Comparison of ENCODE assay signal across 9 mouse cellular contexts in the genomic region with DNA sequence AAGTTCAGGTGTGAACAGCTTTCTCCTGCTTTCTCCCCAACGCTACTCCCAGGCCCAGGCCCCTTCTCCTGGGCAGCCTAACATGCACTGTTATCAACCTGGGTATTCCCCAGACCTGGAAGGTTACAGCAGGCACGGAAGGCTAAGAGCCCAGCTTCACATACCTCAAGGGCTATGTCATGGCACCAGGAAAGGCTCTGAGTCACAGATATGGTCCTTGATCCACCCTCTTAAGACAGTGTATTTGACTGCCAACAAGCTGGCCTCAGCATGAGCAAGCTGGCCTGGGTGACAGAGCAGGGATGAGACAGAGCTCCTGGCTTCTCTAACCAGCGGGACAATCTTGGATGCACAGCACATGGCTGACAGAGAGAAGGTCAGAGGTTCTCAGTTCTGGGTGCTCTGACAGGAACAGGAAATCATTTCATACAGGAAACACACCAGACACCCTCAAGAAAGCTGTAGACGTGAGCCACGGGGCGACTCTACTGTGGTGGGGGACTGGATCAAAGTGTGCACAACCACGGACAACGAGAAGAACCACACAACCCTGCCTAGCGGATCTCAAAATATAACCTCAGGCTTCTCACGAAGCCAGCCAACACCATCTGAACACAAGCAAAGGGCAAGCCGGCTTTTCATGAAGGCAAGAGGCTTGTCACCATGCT.
A peak's percentile ranks its signal among the peaks of the same experiment; 100 is the strongest.
DNase-seq lines count a peak whose midpoint lies in the region; ATAC-seq and TF ChIP-seq lines count a peak whose summit lies in the region.
"Had no signal": no experiment of that assay in that cellular context is flagged by ENCODE, and none has a peak within 500 bp of the region (broad histone marks: within the 10 kb centered on the region; RNA-seq: fewer than 3 reads in every experiment).

No protein-coding gene starts in this region.

- H3K4me2 ChIP-seq in heart, embryonic 13.5 days = peak overlapping the region; percentile 65
- no peak overlapping the region for H3K4me2 ChIP-seq in forebrain, postnatal 0 days (ENCODE audit: low read depth)
- H3K4me2 ChIP-seq in neural tube, embryonic 15.5 days = no peak overlapping the region
- no peak overlapping the region for H3K4me2 ChIP-seq in forebrain, embryonic 16.5 days (ENCODE audit: low read length)
- H3K4me2 ChIP-seq in hindbrain, embryonic 11.5 days (replicated peaks; ENCODE audit: low read depth, low read length) = no peak overlapping the region

- H3K36me3 ChIP-seq in heart, embryonic 13.5 days = peaks cover 13% of the 10 kb centered on the region
- H3K36me3 ChIP-seq in forebrain, postnatal 0 days (ENCODE audit: insufficient read depth) = peaks cover 3% of the 10 kb centered on the region; the same call in 1 of the 2 replicates
- no peaks in the 10 kb centered on the region for H3K36me3 ChIP-seq in neural tube, embryonic 15.5 days
- no peaks in the 10 kb centered on the region for H3K36me3 ChIP-seq in forebrain, embryonic 16.5 days (ENCODE audit: control insufficient read depth, insufficient read depth)
- no peaks in the 10 kb centered on the region for H3K36me3 ChIP-seq in hindbrain, embryonic 11.5 days (ENCODE audit: control insufficient read depth, insufficient read depth, low read length)

- peak; percentile 51; the same call in 1 of the 2 replicates for ATAC-seq in heart, embryonic 13.5 days (ENCODE audit: extremely low read depth, insufficient number of reproducible peaks, low FRiP score, low TSS enrichment)
- no peak for ATAC-seq in forebrain, postnatal 0 days
- ATAC-seq in neural tube, embryonic 15.5 days (ENCODE audit: low FRiP score) = no peak
- ATAC-seq in forebrain, embryonic 16.5 days = no peak
- ATAC-seq in hindbrain, embryonic 11.5 days (ENCODE audit: low FRiP score) = no peak

- H3K4me1 ChIP-seq in heart, embryonic 13.5 days = peaks cover 89% of the 10 kb centered on the region
- H3K4me1 ChIP-seq in forebrain, postnatal 0 days (ENCODE audit: insufficient read depth) = peaks cover 12% of the 10 kb centered on the region; the same call in 1 of the 2 replicates
- H3K4me1 ChIP-seq in neural tube, embryonic 15.5 days = peaks cover 19% of the 10 kb centered on the region
- H3K4me1 ChIP-seq in forebrain, embryonic 16.5 days (replicated peaks; ENCODE audit: control insufficient read depth, insufficient read depth, low read length) = peaks cover 12% of the 10 kb centered on the region
- no peaks in the 10 kb centered on the region for H3K4me1 ChIP-seq in hindbrain, embryonic 11.5 days (replicated peaks; ENCODE audit: control insufficient read depth, insufficient read depth, low read length)

- no peaks in the 10 kb centered on the region for H3K9me3 ChIP-seq in heart, embryonic 13.5 days
- no peaks in the 10 kb centered on the region for H3K9me3 ChIP-seq in forebrain, postnatal 0 days (ENCODE audit: low read length)
- H3K9me3 ChIP-seq in neural tube, embryonic 15.5 days (replicated peaks) = no peaks in the 10 kb centered on the region
- no peaks in the 10 kb centered on the region for H3K9me3 ChIP-seq in forebrain, embryonic 16.5 days (ENCODE audit: control insufficient read depth, low read length)
- no peaks in the 10 kb centered on the region for H3K9me3 ChIP-seq in hindbrain, embryonic 11.5 days (ENCODE audit: control insufficient read depth, low read length)

- peak overlapping the region; percentile 96 for H3K27ac ChIP-seq in heart, embryonic 13.5 days (replicated peaks)
- H3K27ac ChIP-seq in forebrain, postnatal 0 days (ENCODE audit: low read depth, low read length) = no peak overlapping the region
- H3K27ac ChIP-seq in neural tube, embryonic 15.5 days (replicated peaks) = no peak overlapping the region
- H3K27ac ChIP-seq in forebrain, embryonic 16.5 days (ENCODE audit: low read length) = no peak overlapping the region
- no peak overlapping the region for H3K27ac ChIP-seq in hindbrain, embryonic 11.5 days (ENCODE audit: low read depth, low read length)
- H3K27ac ChIP-seq: layer of hippocampus, adult 2 months had no signal

- 44% methylated on average over 11 of the region's 11 CpGs for WGBS in heart, embryonic 13.5 days
- WGBS in forebrain, postnatal 0 days = 93% methylated on average over 11 of the region's 11 CpGs
- WGBS in neural tube, embryonic 15.5 days = 90% methylated on average over 11 of the region's 11 CpGs
- 93% methylated on average over 11 of the region's 11 CpGs for WGBS in forebrain, embryonic 16.5 days
- 91% methylated on average over 11 of the region's 11 CpGs for WGBS in hindbrain, embryonic 11.5 days

- H3K4me3 ChIP-seq in heart, embryonic 13.5 days = peak overlapping the region; percentile 45
- no peak overlapping the region for H3K4me3 ChIP-seq in forebrain, postnatal 0 days (ENCODE audit: low read depth, low read length)
- no peak overlapping the region for H3K4me3 ChIP-seq in neural tube, embryonic 15.5 days (replicated peaks)
- H3K4me3 ChIP-seq in forebrain, embryonic 16.5 days (replicated peaks; ENCODE audit: low read length) = no peak overlapping the region
- H3K4me3 ChIP-seq in hindbrain, embryonic 11.5 days (ENCODE audit: low read depth, low read length) = no peak overlapping the region
- H3K4me3 ChIP-seq: layer of hippocampus, adult 2 months had no signal

- no peaks in the 10 kb centered on the region for H3K27me3 ChIP-seq in heart, embryonic 13.5 days (replicated peaks)
- H3K27me3 ChIP-seq in forebrain, postnatal 0 days (ENCODE audit: insufficient read depth, low read length) = no peaks in the 10 kb centered on the region
- H3K27me3 ChIP-seq in neural tube, embryonic 15.5 days (replicated peaks) = no peaks in the 10 kb centered on the region
- no peaks in the 10 kb centered on the region for H3K27me3 ChIP-seq in forebrain, embryonic 16.5 days (replicated peaks; ENCODE audit: control insufficient read depth, insufficient read depth, low read length)
- no peaks in the 10 kb centered on the region for H3K27me3 ChIP-seq in hindbrain, embryonic 11.5 days (ENCODE audit: control insufficient read depth, insufficient read depth, low read length)

- DNase-seq in 3T3-L1 (ENCODE audit: low read depth, low spot score) = peak; percentile 98
- peak; percentile 82 for DNase-seq in T-cell, adult 2 months (ENCODE audit: low spot score)
- DNase-seq in lung, postnatal 36 days = peak; percentile 80
- no peak for DNase-seq in forebrain, postnatal 0 days
- no peak for DNase-seq in hindbrain, embryonic 11.5 days (ENCODE audit: low spot score)

- H3K9ac ChIP-seq in heart, embryonic 13.5 days = peak overlapping the region; percentile 81
- no peak overlapping the region for H3K9ac ChIP-seq in forebrain, postnatal 0 days
- H3K9ac ChIP-seq in neural tube, embryonic 15.5 days (replicated peaks) = no peak overlapping the region
- no peak overlapping the region for H3K9ac ChIP-seq in forebrain, embryonic 16.5 days (replicated peaks; ENCODE audit: low read depth, low read length)
- no peak overlapping the region for H3K9ac ChIP-seq in hindbrain, embryonic 11.5 days (ENCODE audit: low read depth, low read length)

- no peak for TF ChIP-seq CTCF in forebrain, postnatal 0 days (IDR thresholded peaks at IDR 0.05; ENCODE audit: low read depth)

Comparison
In these comparisons a context has a peak if more than half of its experiments do, and no peak if none do; other contexts are left out.
1. DNase-seq: peak in 3T3-L1 (single experiment), T-cell, adult 2 months (single experiment) and lung, postnatal 36 days (single experiment); none in forebrain, postnatal 0 days (single experiment) and hindbrain, embryonic 11.5 days (single experiment).